32 mouse cellular contexts compared by ENCODE assay signal in genomic region chr3:98300266-98300665, GRCm38 (mm10). TPM values are rescaled to one million over a fixed set of nuclear protein-coding genes. Genes with fewer than 3 reads are reported as not detected.
"Had no signal": no experiment of that assay in that cellular context is flagged by ENCODE, and none has a peak within 500 bp of the region (broad histone marks: within the 10 kb centered on the region; RNA-seq: fewer than 3 reads in every experiment).

No protein-coding gene starts in this region.

- H3K27ac ChIP-seq: left cerebral cortex, adult 2 months; limb, embryonic 10.5 days; limb, embryonic 12.5 days; limb, embryonic 13.5 days; limb, embryonic 15.5 days; liver, embryonic 13.5 days; liver, embryonic 14.5 days; liver, embryonic 15.5 days; lung, embryonic 15.5 days; macrophage; midbrain, embryonic 10.5 days; midbrain, embryonic 12.5 days; midbrain, embryonic 13.5 days; neural tube, embryonic 12.5 days; neural tube, embryonic 13.5 days had no signal

- H3K4me2 ChIP-seq: limb, embryonic 12.5 days; limb, embryonic 13.5 days; limb, embryonic 15.5 days; liver, embryonic 11.5 days; liver, embryonic 13.5 days; liver, embryonic 15.5 days; lung, embryonic 14.5 days; lung, embryonic 15.5 days; midbrain, embryonic 11.5 days; midbrain, embryonic 12.5 days; midbrain, embryonic 13.5 days; neural tube, embryonic 12.5 days; neural tube, embryonic 13.5 days had no signal

- ATAC-seq: liver, postnatal 0 days; lung, postnatal 0 days; midbrain, embryonic 13.5 days; midbrain, embryonic 16.5 days had no signal

- H3K4me3 ChIP-seq: left cerebral cortex, adult 2 months; limb, embryonic 10.5 days; limb, embryonic 12.5 days; limb, embryonic 13.5 days; limb, embryonic 15.5 days; liver, embryonic 13.5 days; liver, embryonic 15.5 days; lung, embryonic 15.5 days; megakaryocyte, embryonic 14.5 days; midbrain, embryonic 10.5 days; midbrain, embryonic 12.5 days; midbrain, embryonic 13.5 days; myocyte; neural tube, embryonic 12.5 days; neural tube, embryonic 13.5 days had no signal

- H3K36me3 ChIP-seq: limb, embryonic 10.5 days; limb, embryonic 12.5 days; limb, embryonic 13.5 days; limb, embryonic 15.5 days; lung, embryonic 15.5 days; midbrain, embryonic 10.5 days; midbrain, embryonic 12.5 days; midbrain, embryonic 13.5 days; neural tube, embryonic 12.5 days; neural tube, embryonic 13.5 days had no signal

- H3K9ac ChIP-seq: limb, embryonic 12.5 days; limb, embryonic 13.5 days; limb, embryonic 15.5 days; liver, embryonic 13.5 days; liver, embryonic 14.5 days; liver, embryonic 15.5 days; liver, postnatal 0 days; lung, embryonic 14.5 days; lung, embryonic 15.5 days; midbrain, embryonic 12.5 days; midbrain, embryonic 13.5 days; neural tube, embryonic 12.5 days; neural tube, embryonic 13.5 days had no signal

- H3K4me1 ChIP-seq: limb, embryonic 10.5 days; limb, embryonic 12.5 days; limb, embryonic 13.5 days; limb, embryonic 15.5 days; liver, embryonic 13.5 days; liver, embryonic 15.5 days; lung, embryonic 15.5 days; midbrain, embryonic 10.5 days; midbrain, embryonic 12.5 days; midbrain, embryonic 13.5 days; neural tube, embryonic 12.5 days; neural tube, embryonic 13.5 days had no signal

- H3K27me3 ChIP-seq: limb, embryonic 12.5 days; limb, embryonic 13.5 days; limb, embryonic 15.5 days; liver, embryonic 13.5 days; liver, embryonic 15.5 days; lung, embryonic 15.5 days; midbrain, embryonic 12.5 days; midbrain, embryonic 13.5 days; neural tube, embryonic 12.5 days; neural tube, embryonic 13.5 days had no signal

- DNase-seq: left cerebral cortex, postnatal 4 days; liver; liver, embryonic 13.5 days; liver, postnatal 0 days; lung, adult 18-20 months; lung, adult 2 months; lung, embryonic 14.5 days; lung, postnatal 10 days; lung, postnatal 14 days; lung, postnatal 36 days; lung, postnatal 4 days; midbrain, embryonic 14.5 days had no signal

- H3K9me3 ChIP-seq: limb, embryonic 10.5 days; limb, embryonic 12.5 days; limb, embryonic 13.5 days; limb, embryonic 15.5 days; liver, embryonic 13.5 days; liver, embryonic 15.5 days; lung, embryonic 15.5 days; midbrain, embryonic 10.5 days; midbrain, embryonic 12.5 days; midbrain, embryonic 13.5 days; neural tube, embryonic 12.5 days; neural tube, embryonic 13.5 days had no signal

RNA-seq across cellular contexts. Expression of gene Hmgcs2, which starts 20.0 kb away (rescaled TPM):
- polyA plus RNA-seq: macrophage, myocyte had no signal
